Mouse (Mus musculus): Measurements from ENCODE around the gene Crnn.

DNA sequence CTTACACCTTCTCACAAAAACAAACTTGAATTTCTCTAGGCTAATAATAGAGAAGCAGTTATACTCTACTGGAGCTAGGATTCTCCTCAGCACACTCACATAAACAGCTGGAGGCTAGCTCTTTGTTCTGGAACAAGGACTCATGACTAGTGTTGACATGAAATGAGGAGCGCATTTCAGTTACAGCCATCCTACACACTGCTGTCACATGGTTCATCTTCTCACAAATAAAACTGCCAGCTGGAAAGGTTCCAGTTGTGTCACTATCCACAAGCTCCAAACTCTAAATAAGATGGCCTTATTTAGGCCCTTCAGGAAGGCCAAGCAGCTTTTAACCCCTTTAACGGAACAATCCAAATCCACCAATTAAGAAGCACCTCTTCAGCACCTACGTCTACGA, 36.3 kb downstream of the Crnn start:
- TF ChIP-seq CTCF (IDR thresholded peaks at IDR 0.05 in 2 of 3, conservative IDR thresholded peaks at IDR 0.05 in 1 of 3; ENCODE audit: control insufficient read depth in 1 of 3, insufficient read depth in 1 of 3, low read depth in 2 of 3, low read length in 3 of 3, poor library complexity in 1 of 3, severe bottlenecking in 1 of 3) (no peak), POLR2A (IDR thresholded peaks at IDR 0.05; ENCODE audit: control insufficient read depth in 1 of 2, insufficient read depth in 1 of 2, low read depth in 1 of 2, low read length in 2 of 2, poor library complexity in 1 of 2) (no peak), NELFE (IDR thresholded peaks at IDR 0.05; ENCODE audit: low read depth, low read length) (no peak), TCF12 (IDR thresholded peaks at IDR 0.05; ENCODE audit: low read depth, low read length) (no peak), EP300 (IDR thresholded peaks at IDR 0.05; ENCODE audit: low read depth in 1 of 2, low read length in 2 of 2) (no peak), NRF1 (IDR thresholded peaks at IDR 0.05; ENCODE audit: insufficient read depth, low read depth, low read length, poor library complexity, severe bottlenecking) (no peak), USF2 (IDR thresholded peaks at IDR 0.05; ENCODE audit: borderline replicate concordance in 1 of 2, insufficient read depth in 1 of 2, low read depth in 1 of 2, low read length in 2 of 2) (no peak), ZNF384 (IDR thresholded peaks at IDR 0.05; ENCODE audit: low read depth, low read length) (no peak), ZKSCAN1 (IDR thresholded peaks at IDR 0.05; ENCODE audit: low read depth, low read length) (no peak), MAFK (IDR thresholded peaks at IDR 0.05; ENCODE audit: borderline replicate concordance, low read depth, low read length) (no peak), MAX (IDR thresholded peaks at IDR 0.05; ENCODE audit: low read length) (no peak), UBTF (IDR thresholded peaks at IDR 0.05; ENCODE audit: borderline replicate concordance, insufficient read depth, low read depth, low read length) (no peak), GATA1 (IDR thresholded peaks at IDR 0.05; ENCODE audit: low read depth, low read length) (no peak), USF1 (IDR thresholded peaks at IDR 0.05; ENCODE audit: low read depth, low read length) (no peak)
